Mouse (Mus musculus) spleen, adult 2 months (tissue): ENCODE measurements around the gene Strip1. TPM values are rescaled to one million over a fixed set of nuclear protein-coding genes. Genes with fewer than 3 reads are reported as not detected.
A peak's percentile ranks its signal among the peaks of the same experiment; 100 is the strongest.

ENCODE experiments used
- DNase-seq, 2 experiments: peaks; one replicate each; pipeline versions ENCODE4 v3.0.0 to v3.0.0-alpha.2; 2012 to 2021; ENCODE audit warnings: low spot score in 2 of 2, low read depth in 1 of 2
- H3K27ac ChIP-seq: fragments of 200-500 bp; 2 replicates; pipeline ENCODE4 v1.5.1; 2012; ENCODE audit warnings: low read length, inconsistent platforms; ENCODE audit not compliant: insufficient read depth
- H3K27me3 ChIP-seq: fragments of 200-500 bp; 2 replicates; pipeline ENCODE4 v1.6.1; 2012; ENCODE audit warnings: mild to moderate bottlenecking, moderate library complexity, low read length, inconsistent platforms; ENCODE audit not compliant: control insufficient read depth, insufficient read depth
- H3K36me3 ChIP-seq: fragments of 200-500 bp; 2 replicates; pipeline ENCODE4 v1.6.1; 2012; ENCODE audit warnings: mild to moderate bottlenecking, low read length, inconsistent platforms; ENCODE audit not compliant: control insufficient read depth, insufficient read depth
- H3K4me1 ChIP-seq: fragments of 200-500 bp; 2 replicates; pipeline ENCODE4 v1.6.1; 2011; ENCODE audit warnings: inconsistent platforms; ENCODE audit not compliant: control insufficient read depth, insufficient read depth, insufficient read length
- H3K4me3 ChIP-seq: fragments of 200-500 bp; 2 replicates; pipeline ENCODE4 v1.5.1; 2011; ENCODE audit warnings: mild to moderate bottlenecking, inconsistent platforms; ENCODE audit not compliant: insufficient read depth, insufficient read length; ENCODE audit errors: extremely low read depth
- CTCF ChIP-seq: fragments of 200-500 bp; IDR thresholded peaks from 2 replicates; pipeline ENCODE4 v1.5.1; 2011; ENCODE audit warnings: mild to moderate bottlenecking, inconsistent platforms; ENCODE audit not compliant: insufficient read depth, insufficient read length, insufficient replicate concordance; ENCODE audit errors: extremely low read depth
- POLR2A ChIP-seq: fragments of 200-500 bp; IDR thresholded peaks from 2 replicates; pipeline ENCODE4 v1.6.1; 2011; ENCODE audit warnings: low read depth, low read length, inconsistent platforms
- WGBS: fragments of 180-500 bp; shearing (Covaris S2); methylation state at CpG from one replicate; pipeline ENCODE4 v1.1.7; 2018; 5-methylcytosine and 5-hydroxymethylcytosine counted together
- polyA plus RNA-seq: library from polyadenylated mRNA; depleted of rRNA; stranded (reverse); fragments of >200 nt; gene quantifications from 2 replicates; pipeline ENCODE4 v1.2.3, GENCODE M21; 2012

The Strip1 gene
- polyA plus RNA-seq, 1 experiment, result 36.0 TPM

GRCm38 (mm10) chr3:107605304-107605703 is 26.2 kb downstream of the Strip1 start:
- TF ChIP-seq CTCF (peak; percentile 91; the same call in 1 of the 2 replicates), POLR2A (no peak)
- Histone ChIP-seq H3K27me3 (no peaks in the 10 kb centered on the region), H3K4me1 (peaks cover 3% of the 10 kb centered on the region; the same call in 1 of the 2 replicates), H3K27ac (no peak overlapping the region), H3K4me3 (no peak overlapping the region), H3K36me3 (no peaks in the 10 kb centered on the region)
- peak; percentile 26 to 52 for DNase-seq
- WGBS, result 16% methylated on average over 4 of the region's 4 CpGs

- no peak overlapping the region for H3K4me3 ChIP-seq
- peaks cover 4% of the 10 kb centered on the region for H3K4me1 ChIP-seq
- no peak overlapping the region for H3K27ac ChIP-seq
- WGBS, result 45% methylated on average over 6 of the region's 6 CpGs
- H3K27me3 ChIP-seq, result peaks cover 18% of the 10 kb centered on the region
- no peak for DNase-seq
- TF ChIP-seq CTCF, result no peak
- no peaks in the 10 kb centered on the region for H3K36me3 ChIP-seq
These were observed 31.4 kb downstream of the Strip1 start for GRCm38 (mm10) chr3:107600127-107600526.

- DNase-seq, result no peak
- WGBS, result 19% methylated on average over 22 of the region's 22 CpGs
- Histone ChIP-seq H3K4me1 (peaks cover 7% of the 10 kb centered on the region), H3K4me3 (no peak overlapping the region), H3K36me3 (no peaks in the 10 kb centered on the region), H3K27ac (no peak overlapping the region), H3K27me3 (peaks cover 28% of the 10 kb centered on the region)
- no peak for TF ChIP-seq POLR2A
- no peak for TF ChIP-seq CTCF
These were observed 33.7 kb downstream of the Strip1 start for GRCm38 (mm10) chr3:107597586-107598389.

DNA sequence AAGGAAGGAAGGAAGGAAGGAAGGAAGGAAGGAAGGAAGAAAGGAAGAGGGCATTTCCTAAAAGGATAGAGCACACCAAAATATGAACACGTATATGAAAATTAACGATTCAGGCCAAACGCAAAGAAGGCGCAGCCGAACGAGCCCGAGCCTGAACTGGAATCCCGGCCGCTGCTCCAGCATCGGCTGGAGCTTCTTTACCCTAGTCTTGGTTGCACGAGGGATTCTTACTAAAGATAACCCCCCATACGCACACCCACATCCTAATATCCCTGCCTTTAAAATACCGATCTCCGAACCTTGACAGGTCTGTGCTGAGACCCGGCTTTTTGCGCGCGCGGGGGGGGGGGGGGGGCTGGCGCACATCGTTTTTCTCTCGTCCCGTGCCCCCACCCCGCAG is 34.4 kb downstream of the Strip1 start:
- no peak for TF ChIP-seq CTCF
- no peak for TF ChIP-seq POLR2A
- DNase-seq, result no peak
- Histone ChIP-seq H3K4me1 (peaks cover 7% of the 10 kb centered on the region), H3K4me3 (no peak overlapping the region), H3K27ac (no peak overlapping the region), H3K27me3 (peaks cover 30% of the 10 kb centered on the region), H3K36me3 (no peaks in the 10 kb centered on the region)
- 9% methylated on average over 24 of the region's 24 CpGs for WGBS

DNA sequence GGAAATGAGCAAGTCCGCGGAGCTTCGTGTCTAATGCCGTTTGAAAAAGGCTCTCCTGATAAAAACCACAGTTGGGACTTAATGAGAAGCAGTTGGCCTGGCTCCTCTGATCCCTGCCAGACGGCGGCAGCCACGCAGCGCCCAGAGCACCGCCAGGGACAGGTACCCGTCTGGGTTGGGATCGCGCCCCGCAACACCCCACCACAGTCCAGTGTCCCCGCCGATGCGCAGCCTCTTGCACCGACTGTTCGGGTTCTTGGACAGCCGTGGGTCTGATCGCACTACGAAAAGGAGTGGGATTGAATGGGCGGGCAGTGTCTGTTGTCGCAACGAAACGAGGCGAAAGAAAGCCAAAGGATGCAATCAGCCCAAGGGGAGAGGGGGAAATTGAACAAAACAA is 34.9 kb downstream of the Strip1 start:
- no peak overlapping the region for H3K27ac ChIP-seq
- peaks cover 7% of the 10 kb centered on the region for H3K4me1 ChIP-seq
- H3K36me3 ChIP-seq, result no peaks in the 10 kb centered on the region
- no peak for DNase-seq
- no peak for TF ChIP-seq CTCF
- no peak for TF ChIP-seq POLR2A
- peaks cover 30% of the 10 kb centered on the region for H3K27me3 ChIP-seq
- H3K4me3 ChIP-seq, result no peak overlapping the region
- 4% methylated on average over 26 of the region's 26 CpGs for WGBS

DNA sequence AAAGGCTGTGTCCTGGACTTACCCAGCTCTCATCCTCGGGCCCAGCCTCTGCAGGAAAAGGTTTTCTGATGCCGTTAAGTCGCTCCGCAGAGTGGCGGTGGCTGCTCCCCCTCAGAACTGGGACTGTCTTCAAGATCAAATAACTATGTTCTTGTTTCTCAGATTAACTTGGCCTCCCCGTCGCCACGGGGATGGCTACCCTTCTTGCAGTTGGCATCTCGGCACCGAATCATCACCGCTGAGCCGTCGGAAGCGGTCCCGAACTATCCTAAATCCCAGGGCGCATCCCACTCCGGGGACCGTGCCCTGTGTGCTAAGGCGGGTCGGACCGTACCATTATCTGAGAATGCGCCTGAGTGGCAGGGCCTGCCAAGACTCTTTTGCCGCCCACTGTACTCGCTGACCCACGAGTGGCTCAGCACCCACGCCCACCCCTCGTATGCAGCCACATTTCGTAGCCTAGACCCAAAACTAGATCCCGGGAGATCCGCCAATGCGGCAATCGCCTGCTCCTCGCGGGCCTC is 35.5 kb downstream of the Strip1 start:
- 6% methylated on average over 34 of the region's 34 CpGs for WGBS
- peaks cover 30% of the 10 kb centered on the region for H3K27me3 ChIP-seq
- peaks cover 7% of the 10 kb centered on the region for H3K4me1 ChIP-seq
- TF ChIP-seq CTCF (no peak), POLR2A (no peak)
- no peak overlapping the region for H3K27ac ChIP-seq
- no peak overlapping the region for H3K4me3 ChIP-seq
- no peak for DNase-seq
- H3K36me3 ChIP-seq, result no peaks in the 10 kb centered on the region

DNA sequence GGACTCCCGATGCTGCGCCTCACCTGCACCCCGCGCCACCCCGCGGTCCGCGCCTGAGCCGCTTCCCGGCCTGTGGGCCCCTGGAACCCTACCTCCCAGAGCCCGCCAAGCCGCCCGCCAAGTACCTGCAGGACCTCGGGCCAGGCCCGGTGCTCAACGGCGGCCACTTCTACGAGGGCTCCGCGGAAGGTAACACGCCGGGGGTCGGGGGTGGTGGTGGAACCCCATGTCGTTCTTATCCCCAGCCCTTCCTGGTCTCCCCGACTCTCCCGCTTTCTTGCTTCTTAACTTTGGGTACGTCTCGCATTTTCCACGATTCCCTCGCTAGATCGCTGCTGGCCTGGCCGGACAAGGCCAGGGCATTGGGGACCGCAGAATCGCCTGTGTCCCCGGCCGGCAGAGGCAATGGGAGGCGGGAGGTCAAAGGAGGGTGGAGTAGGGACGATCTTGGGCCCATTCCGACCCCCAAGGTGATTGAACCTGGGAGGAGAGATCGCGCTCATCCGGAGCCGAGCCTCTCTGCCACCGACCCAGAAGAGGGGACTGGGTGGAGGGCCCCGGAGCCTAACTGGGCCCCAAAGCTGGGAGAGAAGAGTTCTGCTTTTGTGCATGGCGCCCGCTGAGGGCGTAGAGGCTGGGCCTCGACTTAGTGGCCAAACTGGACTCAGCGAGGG is 36.1 kb downstream of the Strip1 start:
- Histone ChIP-seq H3K27ac (no peak overlapping the region), H3K27me3 (peaks cover 30% of the 10 kb centered on the region), H3K36me3 (no peaks in the 10 kb centered on the region), H3K4me1 (peaks cover 7% of the 10 kb centered on the region), H3K4me3 (peak overlapping the region; percentile 5; the same call in 1 of the 2 replicates)
- 4% methylated on average over 50 of the region's 50 CpGs for WGBS
- no peak for DNase-seq
- TF ChIP-seq CTCF (no peak), POLR2A (no peak)
